Mouse (Mus musculus) heart, adult 2 months (tissue): Measurements from ENCODE around the gene Gm10663. TPM values are rescaled to one million over a fixed set of nuclear protein-coding genes. Genes with fewer than 3 reads are reported as not detected.

Source experiments
- DNase-seq, 2 experiments: peaks; one replicate each; pipeline ENCODE4 v3.0.0; 2021
- H3K27ac ChIP-seq: fragments of 200-600 bp; 2 replicates; pipeline ENCODE4 v1.8.1; 2022
- H3K27me3 ChIP-seq: fragments of 200-500 bp; 2 replicates; pipeline ENCODE4 v1.6.1; 2012; ENCODE audit warnings: mild to moderate bottlenecking, low read length, inconsistent platforms, mixed read lengths; ENCODE audit not compliant: control insufficient read depth, insufficient read depth
- H3K36me3 ChIP-seq: fragments of 200-500 bp; 2 replicates; pipeline ENCODE4 v1.6.1; 2012; ENCODE audit warnings: low read length, inconsistent platforms; ENCODE audit not compliant: control insufficient read depth, insufficient read depth
- H3K4me1 ChIP-seq: fragments of 200-500 bp; 2 replicates; pipeline ENCODE4 v1.6.1; 2011; ENCODE audit warnings: low read length; ENCODE audit not compliant: control insufficient read depth, insufficient read depth
- H3K4me3 ChIP-seq: fragments of 200-600 bp; 2 replicates; pipeline ENCODE4 v1.8.1; 2022
- H3K79me2 ChIP-seq: fragments of 200-500 bp; replicated peaks from 2 replicates; pipeline ENCODE4 v1.6.1; 2012; ENCODE audit warnings: mild to moderate bottlenecking, inconsistent platforms, low read length, moderate library complexity, mixed read lengths; ENCODE audit not compliant: control insufficient read depth, insufficient read depth
- H3K9ac ChIP-seq: fragments of 200-500 bp; 2 replicates; pipeline ENCODE4 v1.6.1; 2012; ENCODE audit warnings: low read depth, mild to moderate bottlenecking, control low read depth, inconsistent platforms, low read length, mixed read lengths
- CTCF ChIP-seq: fragments of 200-600 bp; IDR thresholded peaks from 2 replicates; pipeline ENCODE4 v1.8.1; 2022; ENCODE audit warnings: antibody characterized with exemption, mild to moderate bottlenecking, moderate library complexity
- EP300 ChIP-seq: fragments of 200-500 bp; IDR thresholded peaks from 2 replicates; pipeline ENCODE4 v1.6.1; 2011; ENCODE audit warnings: low read depth, low read length, control low read depth; ENCODE audit not compliant: insufficient read depth
- POLR2A ChIP-seq: fragments of 200-500 bp; IDR thresholded peaks from 2 replicates; pipeline ENCODE4 v1.6.1; 2011; ENCODE audit warnings: mild to moderate bottlenecking, low read depth, low read length, control low read depth; ENCODE audit not compliant: insufficient read depth
- WGBS: fragments of 180-500 bp; shearing (Covaris S2); methylation state at CpG from one replicate; pipeline ENCODE4 v1.1.7; 2018; 5-methylcytosine and 5-hydroxymethylcytosine counted together
- intact Hi-C: fragments of 180-260 bp; cut with DNase I; formaldehyde crosslinking; loops from one replicate; pipeline ENCODE4 v1.15.1; 2025
- polyA plus RNA-seq: library from polyadenylated mRNA; depleted of rRNA; stranded (reverse); fragments of >200 nt; gene quantifications from 2 replicates; pipeline ENCODE4 v1.2.3, GENCODE M21; 2012
- total RNA-seq, 2 experiments: library from RNA; stranded (reverse); gene quantifications; 2 replicates each; pipeline ENCODE4 v1.2.3; 2021

Gene Gm10663
- total and polyA plus RNA-seq, 3 experiments: not detected

DNA sequence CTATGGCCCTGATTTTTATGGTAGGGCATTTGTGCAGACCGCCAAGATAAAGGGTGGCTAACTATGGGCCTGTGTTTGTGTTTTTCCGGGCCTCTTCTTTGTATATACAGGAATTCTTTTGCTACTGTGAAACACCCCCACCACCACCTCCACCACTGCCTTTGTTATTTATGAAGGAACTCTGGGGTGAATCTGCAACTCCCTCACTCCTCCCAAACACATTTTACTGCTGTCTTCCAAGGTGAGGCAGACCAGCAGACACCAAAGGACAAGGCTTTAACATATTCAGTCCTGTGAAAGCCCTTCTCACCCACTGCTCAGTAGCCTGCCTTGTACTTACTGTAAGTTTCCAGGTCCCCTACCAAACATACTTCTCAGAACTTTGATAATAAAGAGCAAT, 40.7 kb upstream of the Gm10663 start:
- 0 out of 2 replicates have a peak, but pooled peaks cover 2% of the 10 kb centered on the region for H3K27me3 ChIP-seq
- 67% methylated on average over 2 of the region's 2 CpGs for WGBS
- H3K4me3 ChIP-seq: no peak overlapping the region
- no peaks in the 10 kb centered on the region for H3K36me3 ChIP-seq
- H3K27ac ChIP-seq: no peak overlapping the region
- intact Hi-C loops: no loop called here
- no peak for DNase-seq
- no peak overlapping the region for H3K9ac ChIP-seq
- TF ChIP-seq EP300 (no peak), CTCF (no peak), POLR2A (no peak)
- peaks cover 2% of the 10 kb centered on the region for H3K4me1 ChIP-seq
- H3K79me2 ChIP-seq: no peaks in the 10 kb centered on the region

DNA sequence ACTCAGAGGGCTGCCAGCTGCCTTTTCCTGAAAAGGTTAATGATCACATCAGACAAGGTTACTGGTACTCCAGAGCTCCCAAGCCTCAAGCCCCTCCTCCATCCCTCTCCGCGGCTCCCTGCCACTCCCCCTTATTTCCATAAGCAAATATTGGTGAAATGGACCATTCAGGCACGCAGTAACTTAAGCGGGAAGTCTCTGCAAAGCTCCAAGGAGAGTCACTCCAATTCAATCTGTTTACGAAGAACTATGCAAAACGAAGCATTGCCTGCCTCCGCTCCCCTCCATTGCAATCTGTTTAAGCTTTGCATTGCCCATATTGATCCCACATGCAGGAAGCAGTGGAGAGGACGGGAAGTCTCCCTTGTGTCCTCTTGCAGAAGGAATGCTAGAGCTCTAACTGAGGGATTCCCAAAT, 37.7 kb upstream of the Gm10663 start, which contains the start of gene Apela:
TSS of gene Apela (minus strand) at position 220 of the 417 bp plus-strand sequence.
- H3K9ac ChIP-seq: no peak within 1 kb of the TSS
- no peaks in the 10 kb centered on the region for H3K79me2 ChIP-seq
- 2% methylated on average over 8 of the region's 8 CpGs for WGBS
- peaks cover 2% of the 10 kb centered on the region for H3K4me1 ChIP-seq
- intact Hi-C loops: no loop called here
- H3K4me3 ChIP-seq: no peak within 1 kb of the TSS
- H3K27ac ChIP-seq: no peak within 1 kb of the TSS
- H3K36me3 ChIP-seq: no peaks in the 10 kb centered on the region
- no peak for DNase-seq
- 0 out of 2 replicates have a peak, but pooled peaks cover 2% of the 10 kb centered on the region for H3K27me3 ChIP-seq
- TF ChIP-seq POLR2A: no peak
- no peak for TF ChIP-seq EP300
- TF ChIP-seq CTCF: no peak

DNA sequence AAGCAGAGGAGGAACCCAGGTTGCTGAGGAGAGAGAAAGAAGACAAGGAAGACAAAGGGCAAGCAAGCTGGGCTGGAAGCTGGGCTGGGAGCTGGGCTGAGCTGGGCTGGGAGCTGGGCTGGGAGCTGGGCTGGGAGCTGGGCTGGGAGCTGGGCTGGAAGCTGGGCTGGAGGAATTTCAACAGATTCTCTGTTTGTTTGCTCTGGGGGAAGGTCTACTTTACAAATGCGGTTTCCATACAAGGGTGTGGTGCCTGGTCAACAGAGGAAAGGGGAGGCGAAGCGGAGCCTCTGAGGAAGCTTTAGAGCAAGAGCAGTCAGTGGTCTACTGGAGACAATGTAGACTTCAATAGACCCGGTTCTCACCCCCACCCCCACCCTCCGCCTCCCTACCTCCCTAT, 28.3 kb upstream of the Gm10663 start:
- Histone ChIP-seq H3K27me3 (no peaks in the 10 kb centered on the region), H3K9ac (no peak overlapping the region), H3K4me1 (no peaks in the 10 kb centered on the region), H3K27ac (no peak overlapping the region), H3K4me3 (no peak overlapping the region), H3K36me3 (no peaks in the 10 kb centered on the region), H3K79me2 (no peaks in the 10 kb centered on the region)
- intact Hi-C loops: no loop called here
- DNase-seq: no peak
- WGBS: 49% methylated on average over 5 of the region's 5 CpGs
- TF ChIP-seq POLR2A (no peak), EP300 (no peak), CTCF (no peak)

DNA sequence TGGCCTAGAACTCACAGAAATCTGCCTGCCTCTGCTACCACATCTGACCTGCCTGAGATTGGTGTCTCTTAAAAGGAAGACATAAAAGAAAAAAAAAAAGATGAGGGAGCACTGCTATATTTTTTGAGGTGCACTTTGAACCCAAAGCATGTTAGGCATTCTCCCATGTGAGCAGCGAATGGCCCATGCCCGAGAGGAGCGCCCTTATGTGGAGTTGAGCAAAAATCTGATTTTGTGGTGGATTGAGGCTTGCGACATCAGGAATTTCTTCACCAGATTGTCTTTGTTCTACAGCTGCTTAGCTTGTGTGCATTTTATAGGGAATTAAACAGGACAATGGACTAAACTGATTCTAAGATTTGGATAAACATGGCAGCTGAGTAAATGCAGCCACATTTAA, 27.6 kb upstream of the Gm10663 start:
- Histone ChIP-seq H3K36me3 (no peaks in the 10 kb centered on the region), H3K27me3 (no peaks in the 10 kb centered on the region), H3K4me3 (no peak overlapping the region), H3K79me2 (no peaks in the 10 kb centered on the region), H3K27ac (no peak overlapping the region), H3K9ac (no peak overlapping the region), H3K4me1 (no peaks in the 10 kb centered on the region)
- TF ChIP-seq CTCF: no peak
- 91% methylated on average over 4 of the region's 4 CpGs for WGBS
- intact Hi-C loops: no loop called here
- no peak for DNase-seq

DNA sequence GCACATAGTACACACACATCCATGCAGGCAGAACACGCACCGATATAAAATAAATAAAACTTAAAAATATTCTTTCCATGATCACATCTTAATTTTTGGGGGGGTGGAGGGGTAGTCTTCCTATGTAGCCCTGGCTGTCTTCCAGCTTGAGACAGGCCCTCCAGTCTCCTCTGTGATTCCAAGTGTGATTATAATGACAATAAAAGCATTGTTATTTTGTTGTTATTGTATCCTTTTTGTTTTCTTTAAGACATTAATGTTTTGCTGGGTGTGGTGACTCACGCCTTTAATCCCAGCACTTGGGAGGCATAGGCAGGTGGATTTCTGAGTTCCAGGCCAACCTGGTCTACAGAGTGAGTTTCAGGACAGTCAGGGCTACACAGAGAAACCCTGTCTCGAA, 27.0 kb upstream of the Gm10663 start:
- intact Hi-C loops: no loop called here
- Histone ChIP-seq H3K27me3 (no peaks in the 10 kb centered on the region), H3K4me1 (no peaks in the 10 kb centered on the region), H3K27ac (no peak overlapping the region), H3K36me3 (no peaks in the 10 kb centered on the region), H3K9ac (no peak overlapping the region), H3K4me3 (no peak overlapping the region), H3K79me2 (no peaks in the 10 kb centered on the region)
- TF ChIP-seq EP300: no peak
- TF ChIP-seq POLR2A: no peak
- DNase-seq: no peak
- WGBS: 69% methylated on average over 4 of the region's 4 CpGs

DNA sequence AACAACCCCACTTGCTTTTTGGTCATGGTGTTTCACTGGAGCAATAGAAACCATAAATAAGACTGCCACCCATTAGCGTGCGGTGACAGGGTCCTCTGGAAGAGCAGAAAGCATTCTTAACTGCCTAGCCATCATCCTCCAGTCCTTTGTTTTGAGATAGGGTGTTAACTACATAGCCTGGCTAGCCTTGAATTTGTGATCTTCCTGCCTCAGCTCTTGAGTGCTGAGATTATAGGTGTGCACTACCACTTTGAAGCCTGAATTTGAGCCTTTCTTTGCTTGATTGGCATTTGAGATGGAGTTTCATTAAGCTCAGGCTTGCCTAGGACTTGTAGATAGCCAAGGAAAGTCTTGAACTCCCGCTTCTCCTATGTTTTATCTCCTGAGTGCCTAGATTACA, 21.3 kb upstream of the Gm10663 start:
- no peak overlapping the region for H3K4me3 ChIP-seq
- TF ChIP-seq EP300 (no peak), CTCF (no peak), POLR2A (no peak)
- no peaks in the 10 kb centered on the region for H3K79me2 ChIP-seq
- no peaks in the 10 kb centered on the region for H3K4me1 ChIP-seq
- no peaks in the 10 kb centered on the region for H3K27me3 ChIP-seq
- no peak overlapping the region for H3K27ac ChIP-seq
- H3K9ac ChIP-seq: no peak overlapping the region
- no peaks in the 10 kb centered on the region for H3K36me3 ChIP-seq
- DNase-seq: no peak
- 93% methylated on average over 3 of the region's 3 CpGs for WGBS
- intact Hi-C loops: no loop called here
